Mouse (Mus musculus): ENCODE results near the gene Fam98b.

Gene Fam98b

GRCm38 (mm10) chr2:117303391-117304350 is 54.1 kb downstream of the Fam98b start:
- DNase-seq = peak; percentile 83 to 88

- DNase-seq = no peak
Observed at GRCm38 (mm10) chr2:117304941-117305340, 55.4 kb downstream of the Fam98b start.

GRCm38 (mm10) chr2:117307959-117308358 is 58.4 kb downstream of the Fam98b start:
- no peak for DNase-seq

DNA sequence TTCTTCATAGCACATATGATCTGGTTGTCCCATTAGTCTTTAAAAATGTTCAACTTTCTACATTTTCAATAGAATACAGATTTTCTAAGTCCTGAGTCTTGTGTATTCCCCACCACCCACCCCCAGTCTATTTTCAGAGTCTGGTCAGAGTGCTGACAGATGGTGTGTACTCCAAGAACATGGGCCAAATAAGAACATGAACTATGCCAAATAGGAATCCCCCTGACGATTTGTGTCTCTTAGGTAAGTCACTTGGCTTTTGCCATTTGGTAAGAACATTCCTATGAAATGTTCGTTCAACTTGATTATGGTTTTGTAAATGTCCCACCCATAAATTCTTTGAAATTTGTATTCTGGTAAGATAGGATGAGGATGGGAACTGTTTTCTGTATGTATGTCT is 59.5 kb downstream of the Fam98b start:
- no peak for DNase-seq

GRCm38 (mm10) chr2:117311349-117311748 is 61.8 kb downstream of the Fam98b start:
- DNase-seq = no peak

GRCm38 (mm10) chr2:117312030-117312429 is 62.5 kb downstream of the Fam98b start:
- no peak for DNase-seq

DNA sequence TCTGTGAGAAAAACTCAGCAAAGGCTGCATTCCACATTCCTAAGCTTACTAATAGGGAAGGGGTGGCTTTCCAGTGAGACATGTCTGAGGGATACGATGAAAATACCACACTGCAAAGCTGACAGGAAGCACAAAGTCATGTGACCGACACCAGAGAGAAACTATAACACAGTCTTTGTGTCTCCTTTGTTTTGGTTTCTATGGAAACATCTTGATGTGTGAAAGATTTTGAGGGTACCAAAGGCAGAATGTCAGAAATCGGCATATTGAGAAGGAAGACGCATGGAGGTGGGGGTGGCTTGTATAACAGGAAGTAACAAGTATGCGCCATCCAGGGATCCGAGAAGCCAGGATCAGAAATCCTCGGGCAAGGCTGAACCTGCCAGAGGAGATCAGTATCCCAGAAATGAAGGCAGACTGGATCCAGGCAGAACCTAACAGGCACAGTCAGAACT is 62.9 kb downstream of the Fam98b start:
- DNase-seq = peak; percentile 28 to 33

- no peak for DNase-seq
Observed at GRCm38 (mm10) chr2:117313586-117314235, 64.2 kb downstream of the Fam98b start.

- DNase-seq = no peak
Observed at GRCm38 (mm10) chr2:117318991-117319390, 69.5 kb downstream of the Fam98b start.
